Mouse (Mus musculus) left cerebral cortex, postnatal 4 days (tissue): Measurements from ENCODE around the gene Mpp4. TPM values are rescaled to one million over a fixed set of nuclear protein-coding genes. Genes with fewer than 3 reads are reported as not detected.

Source experiments
- DNase-seq: peaks from one replicate; pipeline ENCODE4 v3.0.0-alpha.2; 2022
- intact Hi-C: fragments of 180-260 bp; cut with DNase I; formaldehyde crosslinking; loops from one replicate; pipeline ENCODE4 v1.15.1; 2025
- total RNA-seq, 2 experiments: library from RNA; stranded (reverse); gene quantifications; 2 replicates each; pipeline ENCODE4 v1.2.3; 2021

Mpp4 gene
- total RNA-seq, 2 experiments from 2014 or later: 1.2 to 1.4 TPM

DNA sequence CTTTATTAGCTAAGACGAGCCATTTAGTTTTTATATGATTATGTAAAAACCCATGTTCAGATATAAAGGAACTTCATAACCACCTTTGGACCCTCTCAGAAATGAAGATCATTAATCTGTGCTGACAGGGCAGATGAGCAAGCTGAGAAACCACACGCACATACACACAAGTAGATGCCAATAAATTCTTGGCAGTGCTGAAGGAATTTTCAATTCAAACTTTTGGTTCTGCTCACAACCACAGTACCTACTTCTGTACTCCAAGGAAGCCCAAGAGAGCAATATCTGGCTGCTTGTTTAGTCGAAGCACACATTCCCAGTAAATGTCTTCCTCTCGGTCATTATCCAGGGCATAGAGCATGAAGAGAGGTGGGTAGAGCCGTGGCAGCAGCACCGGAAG lies 6.4 kb upstream of the Mpp4 start:
- DNase-seq: no peak
- intact Hi-C loops: no loop called here

DNA sequence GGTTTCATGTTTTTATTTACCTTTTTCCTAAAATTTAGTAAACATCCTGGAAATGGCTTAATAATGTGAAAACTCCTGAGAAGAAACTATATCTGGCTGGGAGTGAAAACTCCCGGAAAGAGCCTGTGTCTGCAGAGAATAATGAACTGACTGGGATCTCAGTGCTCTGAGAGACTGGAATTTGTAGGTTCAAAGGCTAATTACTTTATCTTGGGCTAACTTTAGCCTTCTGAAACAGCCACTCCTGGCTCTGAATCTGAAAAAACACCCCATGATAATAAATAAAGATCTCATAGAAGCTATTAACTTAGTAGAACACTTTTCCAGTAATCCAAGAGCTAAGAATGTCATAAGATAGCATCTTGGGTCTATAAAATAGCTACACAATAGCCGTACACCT lies 5.4 kb upstream of the Mpp4 start:
- DNase-seq: no peak
- intact Hi-C loops: no loop called here

DNA sequence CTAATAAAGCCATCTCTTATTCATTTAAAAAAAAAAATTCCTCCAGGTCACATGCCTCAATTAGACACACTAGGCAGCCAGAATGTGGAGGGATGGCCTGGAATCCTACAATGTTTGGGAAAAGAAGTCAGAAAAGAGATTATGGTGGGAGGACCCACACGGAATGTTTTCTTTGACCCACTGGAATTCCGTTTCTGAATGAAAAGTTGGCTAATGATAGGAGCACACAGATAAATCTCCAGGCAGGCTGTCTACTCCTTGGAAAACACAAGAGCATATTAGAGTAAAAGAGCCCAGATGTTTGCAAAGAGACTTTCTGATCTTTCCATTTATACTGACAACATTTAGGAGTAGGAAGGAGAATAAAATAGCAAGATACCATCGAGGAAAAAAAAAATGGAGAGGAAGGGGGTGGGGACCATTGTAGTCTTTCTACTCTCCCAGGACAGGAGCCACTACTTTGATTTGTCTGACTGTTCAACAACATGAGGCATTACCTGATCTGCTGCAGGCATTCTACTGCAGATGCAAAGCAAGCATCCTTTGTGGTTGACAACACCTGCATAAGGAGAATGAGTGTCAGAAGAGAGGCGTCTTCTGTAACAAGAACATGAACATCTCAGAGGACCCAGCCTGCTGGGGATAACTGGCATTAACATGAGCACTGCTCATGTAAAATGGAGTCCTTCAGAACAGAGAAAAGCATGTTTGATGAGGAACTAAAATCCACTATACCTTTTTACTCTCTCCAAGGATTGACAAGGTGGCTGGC lies 4.7 kb upstream of the Mpp4 start:
- intact Hi-C loops: no loop called here
- DNase-seq: no peak

DNA sequence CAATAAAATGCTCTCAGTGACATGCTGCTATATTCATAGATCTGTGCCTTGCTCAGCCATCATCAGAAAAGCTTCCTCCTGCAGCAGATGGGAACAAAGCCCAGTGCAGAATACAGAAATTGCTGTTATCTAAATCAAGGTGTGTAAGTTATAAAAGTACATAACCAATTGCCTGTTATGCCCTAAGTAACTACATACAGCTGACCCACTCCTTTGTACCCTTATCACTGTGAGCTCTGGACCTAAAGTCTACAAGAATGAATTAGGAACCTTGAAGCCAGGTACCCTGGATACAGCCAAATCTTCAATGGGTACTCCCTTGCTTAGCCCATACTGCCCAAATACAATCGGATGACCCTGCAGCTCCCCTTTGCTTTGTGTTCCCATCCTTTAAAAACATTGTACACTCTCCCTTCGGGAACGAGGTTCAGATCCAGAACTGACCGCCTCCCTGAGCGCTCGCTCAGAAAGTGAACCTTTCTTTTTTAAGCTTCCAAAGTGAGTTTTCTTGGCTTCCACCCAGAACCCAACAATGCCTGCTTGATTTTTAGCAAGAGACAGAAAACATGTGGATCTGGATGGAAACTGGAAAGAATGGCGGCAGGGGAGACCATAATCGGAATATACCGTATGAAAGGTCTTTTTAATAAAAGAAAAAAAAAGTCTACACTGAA lies 3.2 kb upstream of the Mpp4 start:
- DNase-seq: no peak
- intact Hi-C loops: no loop called here

DNA sequence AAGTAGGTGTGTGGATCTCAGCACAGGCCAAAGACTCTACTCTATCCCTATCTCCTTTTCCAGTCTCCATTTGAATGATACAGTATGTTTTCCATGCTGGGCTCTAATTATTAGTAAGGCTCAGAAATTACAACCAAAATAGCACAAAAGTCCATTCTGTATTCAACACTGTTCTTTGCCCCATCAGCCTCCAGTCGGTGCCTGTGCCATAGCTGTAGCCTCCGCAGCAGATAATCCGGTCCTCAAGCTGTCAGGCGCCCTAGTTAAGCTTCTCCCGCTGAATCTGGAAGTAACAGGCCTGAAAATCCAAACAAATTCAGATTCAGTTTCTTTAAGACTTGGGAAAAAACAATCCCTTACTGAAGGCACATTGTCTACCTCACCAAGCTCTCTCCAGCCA lies 729 bp upstream of the Mpp4 start:
- DNase-seq: no peak
- intact Hi-C loops: no loop called here

DNA sequence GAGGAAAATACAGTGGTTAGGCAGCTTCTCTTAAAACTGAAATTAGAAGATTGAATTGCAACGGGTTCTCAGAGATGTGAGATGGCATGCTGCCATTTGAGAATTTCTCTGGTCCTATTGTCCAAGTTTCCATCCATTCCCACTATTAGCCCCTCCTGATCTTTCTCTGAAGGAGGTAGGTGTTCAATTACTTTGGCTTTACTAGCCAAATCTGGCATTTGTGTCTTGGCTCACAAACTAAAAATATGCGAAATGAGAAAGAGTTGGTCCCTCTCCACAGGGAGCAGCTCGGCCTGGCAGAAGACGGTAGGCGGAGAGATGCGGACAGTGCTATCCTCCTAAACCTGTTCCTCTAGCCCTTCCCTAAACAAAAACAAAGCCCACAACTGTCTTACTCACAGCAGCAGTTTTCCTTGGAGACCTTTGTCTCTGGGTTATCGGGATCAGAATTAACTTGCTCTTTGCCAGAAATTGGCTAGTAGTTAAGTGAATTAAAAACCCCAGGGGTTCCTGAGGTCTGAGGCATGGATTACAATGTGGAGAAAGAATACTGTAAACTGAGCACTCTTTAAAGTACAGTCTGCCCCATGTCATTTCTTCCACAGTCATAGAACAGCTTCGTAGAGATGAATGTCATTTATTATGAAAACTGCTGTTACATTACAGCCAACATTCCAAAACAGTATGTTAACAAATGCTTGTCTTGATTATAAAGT lies 722 bp downstream of the Mpp4 start:
- no peak for DNase-seq
- intact Hi-C loops: no loop called here

DNA sequence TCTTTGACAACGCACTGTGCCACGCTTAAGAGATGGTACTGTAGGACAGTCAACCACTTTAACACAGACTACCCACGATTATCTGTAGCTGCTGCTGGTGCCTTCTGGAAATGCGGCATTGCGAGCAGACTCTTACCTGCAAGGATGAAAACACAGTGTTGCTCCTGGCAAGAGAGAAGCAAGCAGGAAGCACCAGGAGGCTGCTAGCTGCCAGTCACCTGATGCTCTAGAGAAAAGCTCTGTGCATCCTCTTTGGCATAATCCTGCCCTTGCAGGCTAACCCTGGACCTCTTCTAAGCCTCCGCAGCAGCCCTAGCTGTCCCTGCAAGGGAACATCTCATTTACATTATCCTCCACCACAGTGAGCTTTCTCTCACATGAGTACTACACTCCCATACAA lies 1.8 kb downstream of the Mpp4 start:
- intact Hi-C loops: no loop called here
- no peak for DNase-seq

DNA sequence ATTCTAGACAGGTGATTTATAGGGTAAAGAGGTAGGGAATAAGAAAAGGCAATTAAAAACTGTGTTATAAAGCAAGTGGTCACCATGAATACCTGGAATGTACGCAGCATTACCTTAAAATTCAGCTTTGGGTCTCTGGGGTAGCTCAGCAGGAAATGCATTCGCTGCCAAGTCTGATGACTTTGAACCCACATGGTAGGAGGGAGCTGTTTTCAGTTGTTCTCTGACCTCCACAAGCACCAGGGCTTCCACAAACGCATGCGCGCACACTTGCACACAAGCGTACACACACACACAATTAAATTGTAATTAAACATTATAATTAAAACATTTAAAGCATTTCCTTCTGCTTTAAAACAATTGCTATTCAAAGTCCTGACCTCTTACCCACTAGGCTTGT lies 2.3 kb downstream of the Mpp4 start:
- DNase-seq: no peak
- intact Hi-C loops: no loop called here

DNA sequence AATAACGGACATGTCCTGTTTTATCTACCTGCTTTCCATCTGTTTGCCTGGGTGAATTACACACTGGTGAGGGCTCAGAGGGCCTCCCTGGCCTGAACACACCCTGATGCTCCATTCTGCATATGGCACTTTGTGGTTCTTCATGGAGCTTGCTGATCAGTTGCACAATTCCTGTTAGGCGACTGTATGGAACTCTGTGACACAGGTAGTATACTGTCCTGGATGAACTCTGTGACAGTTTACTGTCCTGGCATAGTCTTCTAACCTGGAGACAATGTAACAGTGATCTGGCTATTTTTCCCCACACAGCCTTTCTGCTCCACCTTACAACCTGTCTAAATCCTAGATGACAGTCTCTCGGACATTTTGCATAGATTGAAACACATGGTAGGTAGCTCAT lies 4.1 kb downstream of the Mpp4 start:
- DNase-seq: no peak
- intact Hi-C loops: no loop called here

DNA sequence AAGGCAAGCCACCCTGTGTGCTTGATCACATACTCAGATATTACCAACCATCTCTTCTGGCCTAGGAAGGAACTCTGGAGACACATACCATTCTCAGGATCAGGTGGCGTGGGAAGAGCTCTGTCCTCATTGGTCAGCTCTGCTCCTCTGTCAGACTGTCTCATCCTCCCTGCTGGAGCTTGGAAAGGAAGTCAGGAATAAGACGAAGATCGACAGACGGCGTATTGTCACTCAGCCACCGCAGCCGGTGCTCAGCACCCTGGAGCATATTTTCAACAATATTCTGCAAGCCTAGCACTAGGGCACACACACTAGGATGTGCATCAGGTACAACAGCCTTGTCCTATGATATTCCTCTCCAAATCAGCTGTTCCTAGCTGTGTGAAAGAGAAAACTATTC lies 4.7 kb downstream of the Mpp4 start:
- DNase-seq: no peak
- intact Hi-C loops: no loop called here

DNA sequence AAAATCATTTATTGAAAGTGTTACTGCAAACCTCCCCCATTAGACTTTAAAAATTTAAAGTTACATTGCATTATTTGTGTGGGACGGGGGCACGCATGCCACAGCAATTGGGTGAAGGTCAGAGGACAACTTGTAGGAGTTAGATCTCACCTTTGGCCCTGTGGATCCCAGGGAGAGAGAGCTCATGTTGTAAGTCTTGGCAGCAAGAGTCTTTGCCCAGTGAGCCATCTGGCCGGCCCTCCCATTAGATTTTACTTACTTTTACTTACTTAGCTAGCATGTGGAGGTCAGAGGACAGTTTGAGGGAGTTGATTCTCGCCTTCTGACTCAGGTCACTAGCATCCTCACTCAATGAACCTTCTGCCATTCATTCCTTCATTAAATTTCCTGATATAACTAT lies 5.3 kb downstream of the Mpp4 start:
- no peak for DNase-seq
- intact Hi-C loops: no loop called here

DNA sequence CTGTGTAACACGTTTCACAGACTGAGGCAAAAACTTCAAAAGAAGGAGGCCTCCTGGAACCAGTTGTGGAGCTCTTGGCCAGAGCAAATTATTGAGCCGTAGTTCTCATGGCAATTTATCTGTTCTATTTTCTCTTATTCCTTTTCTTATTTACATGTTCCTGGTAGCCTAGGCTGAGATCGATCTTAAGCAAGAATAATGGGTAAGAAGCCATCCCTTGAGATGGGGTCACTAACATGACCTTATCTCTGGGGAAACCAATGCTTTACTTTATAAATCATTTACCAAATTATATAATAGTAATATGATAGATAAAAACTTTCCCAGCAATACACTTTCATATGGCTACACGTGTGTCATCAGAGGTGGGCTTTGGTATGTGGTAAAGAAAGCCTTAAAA lies 10.8 kb downstream of the Mpp4 start:
- intact Hi-C loops: no loop called here
- DNase-seq: no peak

DNA sequence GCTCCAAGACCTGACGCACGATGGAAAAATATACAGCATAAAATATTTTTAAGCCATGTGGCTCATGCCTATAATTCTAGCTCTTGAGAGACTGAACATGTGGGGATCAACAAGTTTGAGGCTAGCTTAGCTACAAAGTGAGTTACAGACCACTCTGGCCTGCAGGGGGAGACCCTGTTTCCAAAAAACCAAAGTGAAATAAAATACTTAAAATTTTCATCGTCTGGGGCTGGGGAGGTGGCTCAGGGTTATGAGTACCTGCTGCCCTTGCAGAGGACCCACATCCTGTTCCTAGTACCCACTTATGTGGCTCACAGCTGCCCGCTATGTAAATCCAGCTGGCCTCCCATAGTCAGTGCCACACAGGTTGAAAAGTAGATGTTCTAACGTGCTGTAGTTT lies 12.6 kb downstream of the Mpp4 start:
- intact Hi-C loops: no loop called here
- no peak for DNase-seq

DNA sequence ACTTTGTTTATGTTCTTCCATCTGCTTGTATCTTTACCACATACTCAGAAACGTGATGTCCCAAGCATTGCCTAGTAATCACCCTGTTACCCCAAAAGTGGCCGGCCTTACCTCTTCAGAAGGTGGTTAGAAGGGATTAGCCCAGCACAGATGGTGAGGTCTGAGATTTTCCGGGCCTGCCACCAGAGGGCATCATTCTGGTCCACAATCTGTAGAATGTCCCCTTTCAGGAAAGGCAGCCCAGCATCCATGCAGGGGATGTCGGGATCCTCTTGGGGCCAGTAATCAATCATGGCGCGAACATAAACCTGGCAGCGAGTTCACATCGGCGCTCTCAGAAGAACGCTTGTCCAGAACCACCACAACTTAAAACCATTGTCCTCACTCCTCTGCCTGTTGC lies 18.6 kb downstream of the Mpp4 start:
- intact Hi-C loops: no loop called here
- peak; percentile 18 for DNase-seq

DNA sequence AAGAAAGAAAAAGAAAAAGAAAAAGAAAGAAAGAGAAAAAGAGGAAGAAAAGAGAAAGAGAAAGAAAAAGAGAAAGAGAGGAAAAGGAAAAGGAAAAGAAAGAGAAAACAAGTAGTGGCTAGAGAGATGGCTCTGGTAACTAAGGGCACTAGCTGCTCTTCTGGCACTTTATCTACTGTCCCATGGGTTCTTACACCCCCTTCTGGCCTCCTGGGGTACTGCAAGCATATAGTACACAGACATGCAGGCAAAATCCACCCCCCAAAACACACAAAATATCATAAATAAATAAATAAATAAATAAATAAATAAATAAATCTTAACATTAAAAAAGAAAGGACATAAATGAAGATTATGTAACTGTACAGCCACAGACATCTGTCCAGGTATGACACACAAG lies 20.4 kb downstream of the Mpp4 start:
- intact Hi-C loops: no loop called here
- peak; percentile 68 for DNase-seq

DNA sequence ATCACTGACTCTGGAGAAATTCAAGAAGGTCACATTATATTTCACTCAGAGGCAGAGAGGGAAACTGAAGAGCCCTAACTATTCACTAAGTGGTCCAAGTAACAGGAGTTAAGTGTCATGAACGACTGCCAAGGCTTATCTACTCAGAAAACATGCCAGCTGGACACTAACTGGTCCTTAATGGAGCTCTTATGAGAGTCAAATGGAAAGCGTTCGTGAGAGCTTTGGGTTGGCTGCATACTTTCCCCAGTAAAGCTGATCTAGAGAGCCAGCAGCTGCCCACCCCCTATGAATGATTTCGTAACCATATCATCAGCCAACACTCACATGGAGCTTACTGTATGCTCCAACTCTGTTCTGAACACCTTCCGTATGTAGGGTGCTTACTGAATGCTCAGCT lies 28.8 kb downstream of the Mpp4 start:
- no peak for DNase-seq
- intact Hi-C loops: no loop called here

DNA sequence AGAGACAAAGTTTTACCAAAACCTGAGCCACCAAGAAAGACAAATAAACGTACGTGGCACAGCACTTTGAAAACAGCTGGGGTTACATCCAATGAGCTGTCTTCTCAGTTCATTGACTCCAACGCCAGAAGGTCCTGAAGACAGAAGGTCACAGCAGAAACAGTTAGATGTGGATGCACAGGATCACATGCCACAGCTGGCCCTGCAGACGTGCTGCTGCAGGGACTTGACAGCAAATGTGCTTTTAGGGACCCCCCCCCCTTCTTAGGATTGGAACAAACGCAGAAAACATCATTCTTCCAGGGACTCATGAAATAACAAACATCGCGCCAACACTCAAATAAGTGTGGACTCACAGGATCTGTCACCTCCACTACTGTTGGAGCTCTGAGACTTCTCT lies 34.3 kb downstream of the Mpp4 start:
- intact Hi-C loops: no loop called here
- DNase-seq: no peak

DNA sequence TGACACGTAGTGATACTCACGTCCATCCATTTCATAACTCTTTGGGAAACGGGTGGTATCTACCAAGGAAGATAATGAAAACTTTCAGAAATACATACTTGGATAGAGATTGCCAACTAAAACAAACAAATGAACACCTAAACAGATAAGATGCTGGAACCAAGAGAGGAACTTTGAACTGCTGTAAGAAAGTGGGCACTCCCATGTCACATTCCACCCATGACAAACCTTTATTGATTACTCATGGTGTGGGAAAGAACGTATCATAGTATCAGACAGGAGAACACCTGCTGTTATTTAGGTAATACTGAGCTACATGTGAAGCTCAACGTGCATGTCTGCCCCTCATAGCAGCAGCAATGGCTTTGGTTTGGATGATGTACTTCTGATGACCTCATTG lies 37.6 kb downstream of the Mpp4 start:
- DNase-seq: no peak
- intact Hi-C loops: no loop called here

DNA sequence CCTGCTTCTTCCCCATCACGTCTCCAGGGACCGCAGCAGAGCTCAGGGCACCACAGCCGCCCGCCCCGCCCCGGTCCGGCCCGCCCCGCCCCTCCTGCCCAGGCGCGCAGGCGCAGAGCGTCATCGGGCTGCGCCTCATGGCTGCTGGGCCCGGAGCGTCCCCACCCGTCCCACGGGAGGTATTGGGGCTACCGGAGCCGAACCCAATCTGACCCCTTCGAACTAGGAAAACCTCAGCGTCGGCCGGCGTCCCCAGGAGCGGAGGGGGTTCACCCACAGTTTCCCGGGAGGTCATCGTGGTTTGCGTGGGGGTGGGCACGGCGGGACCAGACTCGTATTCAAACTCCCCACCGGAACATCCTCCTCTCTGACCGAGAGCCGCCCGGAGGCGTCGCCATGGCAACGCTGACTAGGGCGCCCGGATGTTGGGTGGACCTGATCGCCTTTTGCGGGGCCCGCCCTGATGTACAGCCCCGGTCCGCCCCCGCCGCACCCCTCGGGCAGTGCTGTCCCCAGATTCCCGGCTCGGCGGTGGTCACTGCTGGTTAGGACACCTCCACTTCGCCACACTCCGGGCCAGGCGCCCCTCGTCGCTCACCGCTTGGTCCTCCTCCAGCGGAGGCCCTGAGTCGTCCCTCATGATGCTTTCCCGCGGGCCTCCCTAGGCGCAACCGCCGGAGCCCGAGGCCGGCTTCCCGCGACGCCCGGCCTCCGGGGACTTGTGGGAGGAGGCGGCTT lies 43.3 kb downstream of the Mpp4 start, which contains the start of gene Tmem237:
TSS of gene Tmem237 (minus strand) at position 689 of the 738 bp plus-strand sequence.
- peak; percentile 95 for DNase-seq
- intact Hi-C loops: loop anchor here (10.0 kb wide), 1 partner anchor 205 kb away; no protein-coding TSS in a partner anchor

DNA sequence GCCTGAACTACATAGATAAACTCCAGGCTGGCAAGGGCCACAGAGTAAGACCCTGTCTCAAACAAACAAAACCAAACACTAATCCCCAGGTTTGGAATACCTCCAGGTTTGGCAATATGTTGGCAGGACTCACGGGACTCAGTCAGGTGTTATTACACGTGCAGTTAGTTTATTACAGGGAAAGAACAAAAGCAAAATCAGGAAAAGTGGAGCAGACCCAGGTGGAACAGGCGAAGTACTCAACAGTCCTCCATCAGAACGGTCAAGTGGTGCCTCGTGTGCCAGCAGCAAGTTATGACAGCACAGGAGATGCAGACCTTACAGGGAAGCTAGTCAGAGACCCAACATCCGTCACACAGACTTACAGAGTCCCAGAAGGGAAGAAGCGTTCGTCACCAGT lies 52.7 kb downstream of the Mpp4 start:
- DNase-seq: no peak
- intact Hi-C loops: loop anchor here (10.0 kb wide), 1 partner anchor 196 kb away; no protein-coding TSS in a partner anchor

DNA sequence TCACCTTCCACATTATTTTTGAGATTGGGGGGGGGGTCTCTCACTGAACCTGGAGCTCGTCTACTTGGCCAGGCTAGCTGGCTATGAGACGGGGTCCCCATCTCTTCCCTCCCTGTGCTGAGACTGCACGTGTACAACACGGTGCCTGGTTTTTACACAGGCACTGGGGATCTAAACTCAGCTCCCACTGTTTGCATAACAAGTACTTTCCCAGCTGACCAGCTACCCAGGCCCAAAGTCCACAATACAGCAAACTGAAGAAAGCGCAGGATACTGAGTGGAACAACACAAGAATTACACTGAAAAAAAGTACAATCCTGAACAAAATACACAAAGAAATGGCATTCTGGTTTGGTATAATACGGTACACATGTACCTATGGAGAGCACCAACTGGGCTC lies 61.1 kb downstream of the Mpp4 start:
- intact Hi-C loops: no loop called here

More for the DNA sequence above, 61.1 kb downstream of the Mpp4 start:
- DNase-seq: no peak
